Mouse (Mus musculus) hindbrain, postnatal 0 days (tissue): ENCODE measurements around the gene Tmem242. TPM values are rescaled to one million over a fixed set of nuclear protein-coding genes. Genes with fewer than 3 reads are reported as not detected.
A peak's percentile ranks its signal among the peaks of the same experiment; 100 is the strongest.

Source experiments
- ATAC-seq: fragments of 200-750 bp; cut with Nextera tagmentation; 2 replicates; pipeline ENCODE4 v1.8.0; 2017; ENCODE audit warnings: mild to moderate bottlenecking, moderate TSS enrichment, moderate library complexity
- DNase-seq: peaks from one replicate; pipeline ENCODE4 v3.0.0-alpha.2; 2015; ENCODE audit warnings: low spot score
- H3K27ac ChIP-seq: fragments of 300-500 bp; sonication (generic); 2 replicates; pipeline ENCODE4 v1.5.1; 2014; ENCODE audit warnings: mild to moderate bottlenecking
- H3K27me3 ChIP-seq: fragments of 300-500 bp; sonication (generic); 2 replicates; pipeline ENCODE4 v1.6.1; 2014; ENCODE audit warnings: low read length, mixed read lengths; ENCODE audit not compliant: insufficient read depth
- H3K36me3 ChIP-seq: fragments of 300-500 bp; sonication (generic); 2 replicates; pipeline ENCODE4 v1.6.1; 2014; ENCODE audit warnings: low read length, mixed read lengths; ENCODE audit not compliant: insufficient read depth
- H3K4me1 ChIP-seq: fragments of 300-500 bp; sonication (generic); 2 replicates; pipeline ENCODE4 v1.6.1; 2014; ENCODE audit warnings: antibody characterized with exemption, low read length, mixed read lengths; ENCODE audit not compliant: insufficient read depth
- H3K4me2 ChIP-seq: fragments of 300-500 bp; sonication (generic); 2 replicates; pipeline ENCODE4 v1.6.1; 2014; ENCODE audit warnings: low read depth, mild to moderate bottlenecking, low read length, moderate library complexity, mixed read lengths
- H3K4me3 ChIP-seq: fragments of 300-500 bp; sonication (generic); 2 replicates; pipeline ENCODE4 v1.5.1; 2014; ENCODE audit warnings: low read length
- H3K9ac ChIP-seq: fragments of 300-500 bp; sonication (generic); replicated peaks from 2 replicates; pipeline ENCODE4 v1.6.1; 2014; ENCODE audit warnings: mild to moderate bottlenecking, low read length, moderate library complexity, mixed read lengths
- H3K9me3 ChIP-seq: fragments of 300-500 bp; sonication (generic); 2 replicates; pipeline ENCODE4 v1.6.1; 2016; ENCODE audit warnings: low read length, mixed read lengths
- CTCF ChIP-seq: IDR thresholded peaks from 2 replicates; pipeline ENCODE4 v1.5.1; 2016; ENCODE audit warnings: antibody characterized with exemption, control low read depth, low read depth
- WGBS: fragments of 180-500 bp; shearing (Covaris S2); extraction: QIAGEN DNeasy Blood & Tissue Kit; methylation state at CpG from one replicate; pipeline ENCODE4 v1.1.7; 2014; 5-methylcytosine and 5-hydroxymethylcytosine counted together
- polyA plus RNA-seq: library from polyadenylated mRNA; unstranded; fragments of >200 nt; fragmentation: Nextera tagmentation; extraction: Ambion mirVana; gene quantifications from 2 replicates; pipeline ENCODE4 v1.2.1, GENCODE M21; 2015
- total RNA-seq: library from RNA; depleted of rRNA; stranded (reverse); fragments of >200 nt; gene quantifications from 2 replicates; pipeline ENCODE4 v1.2.3, GENCODE M21; 2014; rRNA removed

Gene Tmem242
- total RNA-seq (57.0 and 67.1 TPM in 2 replicates), polyA plus RNA-seq (134 and 147 TPM in 2 replicates)

DNA sequence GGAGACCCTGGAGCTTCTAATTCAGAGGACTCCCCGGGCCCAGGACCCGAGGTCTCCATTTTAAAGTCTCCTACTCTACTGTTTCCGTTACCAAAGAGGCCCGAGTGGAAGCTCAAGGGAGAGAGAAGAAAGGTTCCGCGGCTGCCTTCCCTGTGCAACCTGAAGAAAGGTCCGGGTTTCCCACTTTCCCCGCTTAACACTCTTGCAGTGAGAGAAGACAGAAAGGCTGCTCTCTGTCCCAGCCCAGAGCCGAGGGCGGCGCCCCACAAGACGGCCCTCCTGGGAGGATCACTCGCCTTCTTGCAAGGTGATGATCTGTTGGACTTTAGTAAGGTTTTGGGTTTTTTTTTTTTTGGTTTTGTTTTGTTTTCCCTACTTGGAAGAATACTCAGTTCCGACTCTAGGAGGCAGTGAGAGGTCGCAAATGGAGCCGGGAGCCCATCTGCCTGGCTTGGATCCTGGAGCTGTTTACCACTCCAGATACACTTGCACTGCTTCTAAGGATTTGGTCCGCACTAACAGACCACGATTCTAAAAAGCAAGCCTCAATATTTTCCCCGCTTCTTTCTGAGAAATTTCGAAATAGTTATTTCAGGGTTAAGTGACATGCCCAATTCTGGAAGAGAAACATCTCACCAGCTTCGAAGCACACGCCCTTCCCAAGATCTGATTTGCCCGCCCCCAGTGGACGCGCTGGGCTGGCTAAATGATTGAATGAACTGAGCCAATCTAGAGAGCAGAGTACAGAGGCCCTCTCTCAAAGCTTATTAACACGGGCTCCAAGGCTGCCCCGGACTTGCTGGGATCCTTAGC, at the start of gene Tmem242:
TSS of gene Tmem242 (minus strand) at position 101 of the 813 bp plus-strand sequence.
- Histone ChIP-seq H3K4me2 (peak within 1 kb of the TSS; percentile 63), H3K36me3 (no peaks in the 10 kb centered on the region), H3K4me1 (no peaks in the 10 kb centered on the region), H3K27me3 (no peaks in the 10 kb centered on the region), H3K9me3 (no peaks in the 10 kb centered on the region), H3K4me3 (peak within 1 kb of the TSS; percentile 56), H3K27ac (peak within 1 kb of the TSS; percentile 54), H3K9ac (peak within 1 kb of the TSS; percentile 65)
- DNase-seq (peak; percentile 94), ATAC-seq (peak; percentile 96)
- WGBS: 1% methylated on average over 27 of the region's 27 CpGs
- TF ChIP-seq CTCF: peak; percentile 74

DNA sequence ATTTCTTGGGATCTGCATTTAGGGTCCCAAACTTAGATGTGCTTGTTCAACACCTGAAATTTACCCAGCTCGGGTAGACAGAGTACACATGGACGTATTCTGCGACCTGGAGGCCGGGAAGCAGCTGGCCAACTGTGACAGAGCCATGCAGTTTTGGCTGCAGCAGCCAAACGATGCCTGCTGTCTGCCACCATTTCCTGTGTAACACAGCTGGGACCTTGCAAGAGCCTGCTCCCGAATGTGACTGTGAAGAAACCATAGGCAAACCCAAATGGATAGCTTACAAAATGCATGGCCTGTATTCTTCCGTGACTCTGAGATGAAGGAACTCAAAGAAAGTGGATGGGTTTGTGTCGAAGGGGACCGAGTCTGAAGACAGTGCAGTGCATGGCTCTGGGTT, 48.1 kb upstream of the Tmem242 start:
- DNase-seq: peak; percentile 17
- Histone ChIP-seq H3K9me3 (no peaks in the 10 kb centered on the region), H3K4me3 (no peak overlapping the region), H3K27ac (no peak overlapping the region), H3K4me2 (no peak overlapping the region), H3K27me3 (no peaks in the 10 kb centered on the region), H3K4me1 (no peaks in the 10 kb centered on the region), H3K36me3 (no peaks in the 10 kb centered on the region), H3K9ac (no peak overlapping the region)
- no peak for TF ChIP-seq CTCF
- ATAC-seq: no peak
- 62% methylated on average over 9 of the region's 9 CpGs for WGBS

DNA sequence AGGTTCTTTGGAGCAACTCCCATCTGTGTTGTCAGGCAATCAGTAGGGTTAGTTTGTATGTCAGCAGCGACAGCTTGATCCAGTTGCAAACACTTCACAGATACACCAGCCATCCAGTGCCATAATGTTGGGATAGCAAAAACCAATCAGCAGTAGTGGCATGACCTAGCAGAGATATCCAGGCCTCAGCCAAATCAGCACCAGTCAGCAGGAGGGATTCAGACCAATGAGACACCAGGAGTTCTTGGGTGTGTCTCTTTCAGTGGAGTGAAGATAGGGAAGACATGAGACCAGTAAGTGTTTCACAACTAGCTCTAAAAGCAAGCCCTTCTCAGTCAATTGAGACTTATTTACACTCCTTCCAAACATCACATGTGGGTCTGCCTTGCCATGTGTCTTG, 44.6 kb upstream of the Tmem242 start:
- Histone ChIP-seq H3K27ac (no peak overlapping the region), H3K36me3 (no peaks in the 10 kb centered on the region), H3K27me3 (no peaks in the 10 kb centered on the region), H3K4me1 (no peaks in the 10 kb centered on the region), H3K9ac (no peak overlapping the region), H3K9me3 (no peaks in the 10 kb centered on the region), H3K4me2 (no peak overlapping the region), H3K4me3 (no peak overlapping the region)
- 97% methylated on average over 1 of the region's 1 CpGs for WGBS
- TF ChIP-seq CTCF: no peak
- no peak for ATAC-seq
- DNase-seq: no peak

DNA sequence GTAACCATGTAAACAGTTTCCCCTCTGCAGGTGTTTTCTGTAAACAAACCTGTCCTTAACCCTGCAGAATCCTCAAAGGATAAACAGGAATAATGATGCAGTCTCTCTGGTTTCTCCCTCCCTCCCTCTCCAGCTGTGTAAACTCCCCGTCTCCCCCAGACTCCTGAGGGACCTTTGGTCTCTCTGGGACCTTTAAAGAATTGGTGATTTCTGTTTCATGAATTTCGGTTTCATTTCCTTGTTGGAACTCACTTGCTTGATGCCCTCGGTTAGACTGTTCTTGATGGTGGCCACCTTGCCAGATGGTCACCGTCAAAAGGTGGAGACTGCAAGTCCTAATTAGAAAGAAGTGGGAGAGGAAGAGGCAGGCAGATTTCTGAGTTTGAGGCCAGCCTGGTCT, 43.4 kb upstream of the Tmem242 start:
- no peak overlapping the region for H3K9ac ChIP-seq
- no peak overlapping the region for H3K27ac ChIP-seq
- H3K27me3 ChIP-seq: no peaks in the 10 kb centered on the region
- H3K9me3 ChIP-seq: no peaks in the 10 kb centered on the region
- no peak for TF ChIP-seq CTCF
- no peak for ATAC-seq
- no peak for DNase-seq
- 73% methylated on average over 4 of the region's 4 CpGs for WGBS
- H3K4me1 ChIP-seq: no peaks in the 10 kb centered on the region
- H3K4me2 ChIP-seq: no peak overlapping the region
- no peaks in the 10 kb centered on the region for H3K36me3 ChIP-seq
- H3K4me3 ChIP-seq: no peak overlapping the region

DNA sequence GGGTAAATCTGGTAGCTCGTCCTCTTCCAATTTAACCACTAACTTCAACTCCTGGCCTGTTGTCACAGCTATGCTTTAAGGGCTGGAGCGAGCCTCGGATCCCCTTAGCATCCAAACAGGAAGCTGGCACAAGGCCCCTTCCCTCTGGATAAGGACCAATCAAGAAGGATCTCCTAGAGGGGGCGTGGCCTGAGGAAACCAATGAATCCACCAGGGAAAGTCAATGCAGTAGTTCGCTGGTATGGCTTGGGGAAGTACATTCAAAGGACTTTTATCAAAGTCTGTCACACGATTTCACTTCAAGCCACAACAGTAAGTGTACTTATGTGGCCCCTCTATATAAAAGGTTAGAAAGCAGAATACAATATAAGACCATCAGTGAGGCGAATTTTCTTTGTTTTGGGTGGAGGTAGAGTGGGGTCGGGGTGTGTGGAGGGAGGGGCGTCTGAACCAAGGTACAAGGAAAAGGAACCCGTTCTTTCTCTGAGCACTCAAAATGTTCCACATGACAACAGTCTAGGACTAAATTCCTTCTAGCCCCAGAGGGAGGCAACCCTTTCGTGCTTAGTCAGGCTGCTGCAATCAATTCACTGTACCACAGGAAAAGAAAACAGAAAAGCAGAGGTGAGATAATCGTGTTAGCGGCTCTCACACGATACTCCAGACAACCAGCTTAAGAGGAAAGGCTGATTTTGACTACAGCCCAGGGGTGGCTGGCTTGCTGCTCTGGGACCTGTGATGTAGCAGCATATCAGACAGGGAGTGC, 36.1 kb upstream of the Tmem242 start:
- no peak for ATAC-seq
- Histone ChIP-seq H3K4me3 (no peak overlapping the region), H3K9ac (no peak overlapping the region), H3K27me3 (no peaks in the 10 kb centered on the region), H3K4me2 (no peak overlapping the region), H3K36me3 (no peaks in the 10 kb centered on the region), H3K9me3 (no peaks in the 10 kb centered on the region), H3K27ac (no peak overlapping the region), H3K4me1 (no peaks in the 10 kb centered on the region)
- WGBS: 68% methylated on average over 14 of the region's 14 CpGs
- DNase-seq: peak; percentile 32
- no peak for TF ChIP-seq CTCF

DNA sequence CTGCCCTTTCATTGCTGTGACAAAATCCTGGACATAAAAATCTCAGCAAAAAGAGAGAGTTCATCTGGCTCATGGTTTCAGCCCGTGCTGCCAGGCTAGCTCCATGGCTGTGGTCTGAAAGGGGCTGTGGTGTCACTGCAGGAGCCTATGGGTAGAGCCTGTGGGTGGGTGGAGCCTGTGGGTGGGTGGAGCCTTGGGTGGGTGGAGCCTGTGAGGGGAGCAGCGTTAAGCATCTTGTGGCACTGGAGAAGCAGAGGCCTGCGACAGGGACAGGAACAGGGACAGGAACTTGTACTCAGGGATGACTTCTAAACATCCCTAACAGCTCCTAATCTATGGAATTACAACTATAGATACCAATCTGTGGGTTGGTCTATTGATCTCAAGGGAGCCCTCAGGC, 32.2 kb upstream of the Tmem242 start:
- Histone ChIP-seq H3K4me3 (no peak overlapping the region), H3K9me3 (no peaks in the 10 kb centered on the region), H3K36me3 (no peaks in the 10 kb centered on the region), H3K27me3 (no peaks in the 10 kb centered on the region), H3K27ac (no peak overlapping the region), H3K4me2 (no peak overlapping the region), H3K4me1 (no peaks in the 10 kb centered on the region), H3K9ac (no peak overlapping the region)
- no peak for TF ChIP-seq CTCF
- DNase-seq (no peak), ATAC-seq (no peak)
- WGBS: 51% methylated on average over 3 of the region's 3 CpGs
